Mouse (Mus musculus): ENCODE results near the gene Cdkl4.

- no peak for TF ChIP-seq POLR2A (IDR thresholded peaks at IDR 0.05; ENCODE audit: borderline replicate concordance, extremely low read depth, low read depth, low read length)
- no peak for TF ChIP-seq CTCF (IDR thresholded peaks at IDR 0.05; ENCODE audit: insufficient read depth, low read length)
These were observed 31.4 kb downstream of the Cdkl4 start for GRCm38 (mm10) chr17:80546227-80546626.
